Mouse (Mus musculus) lung, postnatal 0 days (tissue): ENCODE measurements around the gene Zfp689. TPM values are rescaled to one million over a fixed set of nuclear protein-coding genes. Genes with fewer than 3 reads are reported as not detected.
"Not testable (repeated sequence)": the region's sequence is repeated elsewhere in the genome, so short reads cannot be mapped to it uniquely, and the experiment has no call there.

ENCODE experiments used
- ATAC-seq: fragments of 200-750 bp; cut with Nextera tagmentation; 2 replicates; pipeline ENCODE4 v1.8.0; 2017; ENCODE audit warnings: moderate library complexity
- DNase-seq: peaks from one replicate; pipeline ENCODE4 v3.0.0-alpha.2; 2016; ENCODE audit warnings: low spot score
- H3K27ac ChIP-seq: fragments of 300-500 bp; sonication (generic); 2 replicates; pipeline ENCODE4 v1.5.1; 2014; ENCODE audit warnings: antibody characterized with exemption, mild to moderate bottlenecking, low read length, mixed read lengths
- H3K27me3 ChIP-seq: fragments of 300-500 bp; sonication (generic); replicated peaks from 2 replicates; pipeline ENCODE4 v1.6.1; 2014; ENCODE audit warnings: low read length, mixed read lengths; ENCODE audit not compliant: insufficient read depth
- H3K36me3 ChIP-seq: fragments of 300-500 bp; sonication (generic); 2 replicates; pipeline ENCODE4 v1.6.1; 2014; ENCODE audit warnings: low read length, mixed read lengths; ENCODE audit not compliant: insufficient read depth
- H3K4me1 ChIP-seq: fragments of 300-500 bp; sonication (generic); 2 replicates; pipeline ENCODE4 v1.6.1; 2014; ENCODE audit warnings: antibody characterized with exemption, low read depth, low read length, mixed read lengths; ENCODE audit not compliant: insufficient read depth
- H3K4me2 ChIP-seq: fragments of 300-500 bp; sonication (generic); replicated peaks from 2 replicates; pipeline ENCODE4 v1.6.1; 2014; ENCODE audit warnings: low read depth, mild to moderate bottlenecking, low read length, moderate library complexity, mixed read lengths
- H3K4me3 ChIP-seq: fragments of 300-500 bp; sonication (generic); 2 replicates; pipeline ENCODE4 v1.5.1; 2014; ENCODE audit warnings: low read depth, low read length
- H3K9ac ChIP-seq: fragments of 300-500 bp; sonication (generic); replicated peaks from 2 replicates; pipeline ENCODE4 v1.6.1; 2014; ENCODE audit warnings: low read depth, mild to moderate bottlenecking
- H3K9me3 ChIP-seq: fragments of 300-500 bp; sonication (generic); 2 replicates; pipeline ENCODE4 v1.6.1; 2016; ENCODE audit warnings: low read length, mixed read lengths
- CTCF ChIP-seq: IDR thresholded peaks from 2 replicates; pipeline ENCODE4 v1.5.1; 2016; ENCODE audit warnings: antibody characterized with exemption, mild to moderate bottlenecking
- EP300 ChIP-seq: IDR thresholded peaks from 2 replicates; pipeline ENCODE4 v1.6.1; 2016; ENCODE audit warnings: antibody characterized with exemption, mild to moderate bottlenecking, control low read depth
- WGBS: fragments of 180-500 bp; shearing (Covaris S2); extraction: QIAGEN DNeasy Blood & Tissue Kit; methylation state at CpG from one replicate; pipeline ENCODE4 v1.1.7; 2014; 5-methylcytosine and 5-hydroxymethylcytosine counted together
- polyA plus RNA-seq: library from polyadenylated mRNA; unstranded; fragments of >200 nt; fragmentation: Nextera tagmentation; extraction: Ambion mirVana; gene quantifications from 2 replicates; pipeline ENCODE4 v1.2.1, GENCODE M21; 2015

Zfp689 gene
- polyA plus RNA-seq, 1 experiment from 2014 or later: 2.6 TPM

- no peak for ATAC-seq
- WGBS: 97% methylated on average over 3 of the region's 3 CpGs
Observed at GRCm38 (mm10) chr7:127465191-127465590, 16.2 kb upstream of the Zfp689 start.

GRCm38 (mm10) chr7:127459311-127459710 lies 10.4 kb upstream of the Zfp689 start, which contains the start of gene Prr14:
Gene Prr14 (plus strand): TSS chr7:127459611.
- not testable (repeated sequence) for ATAC-seq, H3K27ac ChIP-seq, H3K9me3 ChIP-seq, H3K4me3 ChIP-seq, H3K4me1 ChIP-seq, H3K36me3 ChIP-seq, DNase-seq, H3K27me3 ChIP-seq, H3K9ac ChIP-seq, H3K4me2 ChIP-seq
- 95% methylated on average over 7 of the region's 8 CpGs for WGBS

More at GRCm38 (mm10) chr7:127465191-127465590, 16.2 kb upstream of the Zfp689 start:
- Histone ChIP-seq H3K9ac (no peak overlapping the region), H3K4me1 (no peaks in the 10 kb centered on the region), H3K36me3 (no peaks in the 10 kb centered on the region), H3K4me3 (no peak overlapping the region), H3K27me3 (no peaks in the 10 kb centered on the region), H3K27ac (no peak overlapping the region), H3K9me3 (no peaks in the 10 kb centered on the region), H3K4me2 (no peak overlapping the region)
- no peak for DNase-seq
- TF ChIP-seq CTCF: no peak
- no peak for TF ChIP-seq EP300

GRCm38 (mm10) chr7:127458371-127459122 lies 9.6 kb upstream of the Zfp689 start:
- H3K36me3 ChIP-seq, DNase-seq, H3K9ac ChIP-seq, H3K4me1 ChIP-seq, H3K27ac ChIP-seq, ATAC-seq, H3K4me3 ChIP-seq, H3K9me3 ChIP-seq, H3K27me3 ChIP-seq, H3K4me2 ChIP-seq: not testable (repeated sequence)
- WGBS: 79% methylated on average over 3 of the region's 3 CpGs

GRCm38 (mm10) chr7:127454905-127455304 lies 5.9 kb upstream of the Zfp689 start:
- 88% methylated on average over 7 of the region's 7 CpGs for WGBS
- no peak overlapping the region for H3K4me3 ChIP-seq
- no peak overlapping the region for H3K9ac ChIP-seq
- H3K4me1 ChIP-seq: no peaks in the 10 kb centered on the region
- no peak overlapping the region for H3K27ac ChIP-seq
- H3K36me3 ChIP-seq: 0 out of 2 replicates have a peak, but pooled peaks cover 5% of the 10 kb centered on the region
- no peak for DNase-seq
- H3K4me2 ChIP-seq: no peak overlapping the region
- TF ChIP-seq CTCF (no peak), EP300 (no peak)
- no peaks in the 10 kb centered on the region for H3K27me3 ChIP-seq
- H3K9me3 ChIP-seq: no peaks in the 10 kb centered on the region
- ATAC-seq: no peak

- 91% methylated on average over 2 of the region's 2 CpGs for WGBS
Observed at GRCm38 (mm10) chr7:127453056-127453455, 4.1 kb upstream of the Zfp689 start.

GRCm38 (mm10) chr7:127449966-127450365 lies 1.0 kb upstream of the Zfp689 start:
- no peak for TF ChIP-seq EP300
- no peak for TF ChIP-seq CTCF
- Histone ChIP-seq H3K9me3 (no peaks in the 10 kb centered on the region), H3K36me3 (no peaks in the 10 kb centered on the region), H3K4me2 (0 out of 2 replicates have a peak overlapping the region, but pooled peaks have one; percentile 81), H3K27me3 (no peaks in the 10 kb centered on the region), H3K4me1 (peaks cover 9% of the 10 kb centered on the region; the same call in 1 of the 2 replicates), H3K4me3 (no peak overlapping the region), H3K27ac (no peak overlapping the region), H3K9ac (no peak overlapping the region)
- WGBS: 76% methylated on average over 7 of the region's 7 CpGs
- DNase-seq (no peak), ATAC-seq (no peak)

More at GRCm38 (mm10) chr7:127453056-127453455, 4.1 kb upstream of the Zfp689 start:
- Histone ChIP-seq H3K9me3 (no peaks in the 10 kb centered on the region), H3K9ac (no peak overlapping the region), H3K36me3 (0 out of 2 replicates have a peak, but pooled peaks cover 5% of the 10 kb centered on the region), H3K27me3 (no peaks in the 10 kb centered on the region), H3K4me2 (no peak overlapping the region), H3K4me3 (no peak overlapping the region), H3K4me1 (peaks cover 7% of the 10 kb centered on the region; the same call in 1 of the 2 replicates), H3K27ac (no peak overlapping the region)
- TF ChIP-seq EP300: no peak
- no peak for TF ChIP-seq CTCF
- DNase-seq: no peak
- ATAC-seq: no peak
